Mouse (Mus musculus) cortical plate, adult 2 months (tissue): ENCODE data around the gene Lsp1.

Experiments used
- CTCF ChIP-seq: fragments of 200-500 bp; IDR thresholded peaks from 2 replicates; pipeline ENCODE4 v1.5.1; 2011; ENCODE audit warnings: mild to moderate bottlenecking, control low read depth, low read length; ENCODE audit not compliant: insufficient read depth; ENCODE audit errors: extremely low read depth
- POLR2A ChIP-seq: fragments of 200-500 bp; IDR thresholded peaks from 2 replicates; pipeline ENCODE4 v1.6.1; 2011; ENCODE audit warnings: mild to moderate bottlenecking, low read length, control low read depth; ENCODE audit not compliant: insufficient read depth; ENCODE audit errors: extremely low read depth

DNA sequence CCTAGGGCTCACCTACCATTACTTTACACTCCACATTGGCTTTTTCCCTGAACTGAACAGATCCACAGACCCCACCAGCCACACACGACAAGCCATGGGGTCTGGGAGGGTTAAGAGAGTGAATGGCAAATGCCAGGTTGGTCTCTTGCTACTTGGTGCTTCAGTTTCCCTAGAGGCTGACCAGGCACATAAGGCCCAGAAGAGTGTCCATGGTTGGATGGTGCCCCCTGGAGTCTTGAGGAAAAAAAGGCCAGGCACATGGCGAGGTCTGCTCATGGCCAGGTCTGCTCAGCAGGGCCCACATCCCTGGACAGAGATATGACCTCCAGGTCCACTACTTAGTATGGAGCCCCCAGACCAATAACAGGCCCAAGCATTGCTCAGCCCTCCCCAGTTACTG, 37.2 kb downstream of the Lsp1 start:
- TF ChIP-seq POLR2A, result no peak
- TF ChIP-seq CTCF, result peak; percentile 55; the same call in 1 of the 2 replicates
